Mouse (Mus musculus) B cell, adult 67 days (primary cell): ENCODE data around the gene Ap5m1. TPM values are rescaled to one million over a fixed set of nuclear protein-coding genes. Genes with fewer than 3 reads are reported as not detected.

Experiments used
- total RNA-seq, 2 experiments: library from RNA; stranded (reverse); gene quantifications; 4 replicates each; pipeline ENCODE4 v1.2.4; 2023

Ap5m1 gene
- 10 to 100 TPM; 29.8 to 29.9 TPM for total RNA-seq

GRCm38 (mm10) chr14:49065529-49066273 is at the start of gene Ap5m1:
Ap5m1 (plus strand) TSS chr14:49066097.

DNA sequence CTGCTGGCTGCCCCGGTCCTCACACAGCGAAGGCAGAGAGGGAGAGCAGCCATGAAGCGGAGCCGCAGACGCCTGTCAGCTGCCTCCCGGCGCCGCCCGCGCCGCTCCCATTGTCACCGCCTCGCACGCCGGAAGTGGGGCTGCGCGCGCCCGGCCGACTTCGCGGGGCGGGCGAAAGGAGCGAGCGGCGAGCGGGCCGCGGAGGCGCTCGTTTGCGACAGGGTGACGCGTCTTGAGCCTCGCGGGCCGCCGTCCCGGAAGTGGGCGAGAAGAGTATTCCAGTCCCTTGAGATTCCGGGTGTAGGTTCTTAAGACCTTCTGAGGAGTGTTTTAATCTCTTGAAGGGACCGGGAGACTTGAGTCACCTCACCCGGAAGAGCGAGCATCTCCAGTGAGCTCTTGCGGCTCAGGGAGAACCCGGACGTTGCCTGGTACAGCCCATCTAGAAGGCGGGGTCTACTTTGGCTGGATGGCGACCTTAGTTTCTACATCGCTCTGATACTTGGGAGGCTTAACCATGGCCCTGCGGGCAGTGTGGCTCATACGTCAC is 452 bp downstream of the Ap5m1 start, which contains the start of gene Exoc5:
Gene Exoc5, minus strand, starts transcription at position 380 of the 550 bp plus-strand sequence.

Other genes starting within 250 kb of the Ap5m1 start
- gene Exoc5, start 556 bp downstream of the Ap5m1 start, total RNA-seq: 10 to 100 TPM; 46.7 to 48.7 TPM
- 10 to 100 TPM; 41.2 to 45.7 TPM for gene Naa30, start 106.1 kb downstream of the Ap5m1 start, total RNA-seq
- gene ccdc198, start 179.4 kb downstream of the Ap5m1 start, total RNA-seq: not detected